Mouse (Mus musculus): ENCODE measurements at regions not wholly inside any gene's neighbourhood (a gene's known extent, or its start where the extent isn't known, plus 50 kb on each side); places are given as distances from the start of the nearest gene placed in this dataset.

GRCm38 (mm10) chr13:15283065-15283464, 180.0 kb upstream of the Gli3 start:
- H3K9ac ChIP-seq (ENCODE audit: low read length), result no peak overlapping the region
- H3K4me1 ChIP-seq (ENCODE audit: control insufficient read depth in 2 of 2, insufficient read depth in 2 of 2, low read length in 2 of 2), result no peaks in the 10 kb centered on the region
- 50% methylated on average over 2 of the region's 2 CpGs for WGBS
- no peaks in the 10 kb centered on the region for H3K36me3 ChIP-seq (ENCODE audit: control insufficient read depth, insufficient read depth, low read length)
- no peaks in the 10 kb centered on the region for H3K27me3 ChIP-seq (ENCODE audit: control insufficient read depth, insufficient read depth, low read length)
- no peak for ATAC-seq (ENCODE audit: insufficient number of reproducible peaks, insufficient read depth, low FRiP score, low read depth)
- H3K4me3 ChIP-seq (ENCODE audit: control insufficient read depth in 1 of 2, insufficient read depth in 1 of 2, low read depth in 1 of 2, low read length in 2 of 2), result no peak overlapping the region
- H3K27ac ChIP-seq (replicated peaks in 1 of 2; ENCODE audit: control insufficient read depth in 1 of 2, insufficient read depth in 1 of 2, low read depth in 2 of 2, low read length in 2 of 2), result no peak overlapping the region
- peaks cover 4% of the 10 kb centered on the region; the same call in 1 of the 2 replicates for H3K9me3 ChIP-seq (ENCODE audit: control insufficient read depth, low read length)
- H3K4me2 ChIP-seq (ENCODE audit: low read length), result no peak overlapping the region

- 57% methylated on average over 2 of the region's 2 CpGs for WGBS
- no peak overlapping the region for H3K4me3 ChIP-seq (ENCODE audit: control insufficient read depth in 1 of 2, insufficient read depth in 1 of 2, low read depth in 1 of 2, low read length in 2 of 2)
- no peaks in the 10 kb centered on the region for H3K4me1 ChIP-seq (ENCODE audit: control insufficient read depth in 2 of 2, insufficient read depth in 2 of 2, low read length in 2 of 2)
- no peak overlapping the region for H3K4me2 ChIP-seq (ENCODE audit: low read length)
- no peaks in the 10 kb centered on the region for H3K36me3 ChIP-seq (ENCODE audit: control insufficient read depth, insufficient read depth, low read length)
- no peaks in the 10 kb centered on the region for H3K9me3 ChIP-seq (ENCODE audit: control insufficient read depth, low read length)
- 0 out of 2 replicates have a peak, but pooled peaks have one; percentile 13 for ATAC-seq (ENCODE audit: insufficient number of reproducible peaks, insufficient read depth, low FRiP score, low read depth)
- no peak overlapping the region for H3K27ac ChIP-seq (replicated peaks in 1 of 2; ENCODE audit: control insufficient read depth in 1 of 2, insufficient read depth in 1 of 2, low read depth in 2 of 2, low read length in 2 of 2)
- H3K9ac ChIP-seq (ENCODE audit: low read length), result no peak overlapping the region
- H3K27me3 ChIP-seq (ENCODE audit: control insufficient read depth, insufficient read depth, low read length), result no peaks in the 10 kb centered on the region
Measured at GRCm38 (mm10) chr13:15298457-15298856, 164.6 kb upstream of the Gli3 start.

- Histone ChIP-seq H3K9me3 (ENCODE audit: control insufficient read depth, low read length) (no peaks in the 10 kb centered on the region), H3K27me3 (ENCODE audit: control insufficient read depth, insufficient read depth, low read length) (no peaks in the 10 kb centered on the region), H3K4me3 (ENCODE audit: control insufficient read depth in 1 of 2, insufficient read depth in 1 of 2, low read depth in 1 of 2, low read length in 2 of 2) (no peak overlapping the region), H3K27ac (replicated peaks in 1 of 2; ENCODE audit: control insufficient read depth in 1 of 2, insufficient read depth in 1 of 2, low read depth in 2 of 2, low read length in 2 of 2) (peak overlapping the region in 1 of 2 experiments; percentile 44; a peak in 1 of 4 replicates), H3K36me3 (ENCODE audit: control insufficient read depth, insufficient read depth, low read length) (no peaks in the 10 kb centered on the region), H3K4me2 (ENCODE audit: low read length) (no peak overlapping the region), H3K4me1 (ENCODE audit: control insufficient read depth in 2 of 2, insufficient read depth in 2 of 2, low read length in 2 of 2) (no peaks in the 10 kb centered on the region), H3K9ac (ENCODE audit: low read length) (no peak overlapping the region)
- WGBS, result 52% methylated on average over 4 of the region's 4 CpGs
- no peak for ATAC-seq (ENCODE audit: insufficient number of reproducible peaks, insufficient read depth, low FRiP score, low read depth)
Measured at GRCm38 (mm10) chr13:15325413-15325812, 137.6 kb upstream of the Gli3 start.

- Histone ChIP-seq H3K27me3 (ENCODE audit: control insufficient read depth, insufficient read depth, low read length) (no peaks in the 10 kb centered on the region), H3K4me3 (ENCODE audit: control insufficient read depth in 1 of 2, insufficient read depth in 1 of 2, low read depth in 1 of 2, low read length in 2 of 2) (no peak overlapping the region), H3K4me2 (ENCODE audit: low read length) (no peak overlapping the region), H3K9me3 (ENCODE audit: control insufficient read depth, low read length) (no peaks in the 10 kb centered on the region), H3K36me3 (ENCODE audit: control insufficient read depth, insufficient read depth, low read length) (no peaks in the 10 kb centered on the region), H3K27ac (replicated peaks in 1 of 2; ENCODE audit: control insufficient read depth in 1 of 2, insufficient read depth in 1 of 2, low read depth in 2 of 2, low read length in 2 of 2) (no peak overlapping the region), H3K9ac (ENCODE audit: low read length) (no peak overlapping the region), H3K4me1 (ENCODE audit: control insufficient read depth in 2 of 2, insufficient read depth in 2 of 2, low read length in 2 of 2) (no peaks in the 10 kb centered on the region)
- ATAC-seq (ENCODE audit: insufficient number of reproducible peaks, insufficient read depth, low FRiP score, low read depth), result no peak
- WGBS, result 64% methylated on average over 3 of the region's 3 CpGs
Measured at GRCm38 (mm10) chr13:15326146-15326545, 136.9 kb upstream of the Gli3 start.

GRCm38 (mm10) chr13:15329561-15329960, 133.5 kb upstream of the Gli3 start:
- Histone ChIP-seq H3K27me3 (ENCODE audit: control insufficient read depth, insufficient read depth, low read length) (no peaks in the 10 kb centered on the region), H3K4me1 (ENCODE audit: control insufficient read depth in 2 of 2, insufficient read depth in 2 of 2, low read length in 2 of 2) (no peaks in the 10 kb centered on the region), H3K9ac (ENCODE audit: low read length) (no peak overlapping the region), H3K27ac (replicated peaks in 1 of 2; ENCODE audit: control insufficient read depth in 1 of 2, insufficient read depth in 1 of 2, low read depth in 2 of 2, low read length in 2 of 2) (no peak overlapping the region), H3K4me2 (ENCODE audit: low read length) (no peak overlapping the region), H3K4me3 (ENCODE audit: control insufficient read depth in 1 of 2, insufficient read depth in 1 of 2, low read depth in 1 of 2, low read length in 2 of 2) (no peak overlapping the region), H3K9me3 (ENCODE audit: control insufficient read depth, low read length) (no peaks in the 10 kb centered on the region), H3K36me3 (ENCODE audit: control insufficient read depth, insufficient read depth, low read length) (no peaks in the 10 kb centered on the region)
- WGBS, result 86% methylated on average over 3 of the region's 3 CpGs
- ATAC-seq (ENCODE audit: insufficient number of reproducible peaks, insufficient read depth, low FRiP score, low read depth), result no peak

- Histone ChIP-seq H3K4me3 (ENCODE audit: control insufficient read depth in 1 of 2, insufficient read depth in 1 of 2, low read depth in 1 of 2, low read length in 2 of 2) (no peak overlapping the region), H3K27ac (replicated peaks in 1 of 2; ENCODE audit: control insufficient read depth in 1 of 2, insufficient read depth in 1 of 2, low read depth in 2 of 2, low read length in 2 of 2) (no peak overlapping the region), H3K4me2 (ENCODE audit: low read length) (no peak overlapping the region), H3K4me1 (ENCODE audit: control insufficient read depth in 2 of 2, insufficient read depth in 2 of 2, low read length in 2 of 2) (no peaks in the 10 kb centered on the region), H3K36me3 (ENCODE audit: control insufficient read depth, insufficient read depth, low read length) (no peaks in the 10 kb centered on the region), H3K9me3 (ENCODE audit: control insufficient read depth, low read length) (no peaks in the 10 kb centered on the region), H3K27me3 (ENCODE audit: control insufficient read depth, insufficient read depth, low read length) (no peaks in the 10 kb centered on the region), H3K9ac (ENCODE audit: low read length) (no peak overlapping the region)
- 43% methylated on average over 3 of the region's 3 CpGs for WGBS
- ATAC-seq (ENCODE audit: insufficient number of reproducible peaks, insufficient read depth, low FRiP score, low read depth), result no peak
Measured at GRCm38 (mm10) chr13:15343474-15343873, 119.6 kb upstream of the Gli3 start.

- H3K4me2 ChIP-seq (ENCODE audit: low read length), result no peak overlapping the region
- no peaks in the 10 kb centered on the region for H3K9me3 ChIP-seq (ENCODE audit: control insufficient read depth, low read length)
- no peaks in the 10 kb centered on the region for H3K4me1 ChIP-seq (ENCODE audit: control insufficient read depth in 2 of 2, insufficient read depth in 2 of 2, low read length in 2 of 2)
- H3K27me3 ChIP-seq (ENCODE audit: control insufficient read depth, insufficient read depth, low read length), result no peaks in the 10 kb centered on the region
- H3K4me3 ChIP-seq (ENCODE audit: control insufficient read depth in 1 of 2, insufficient read depth in 1 of 2, low read depth in 1 of 2, low read length in 2 of 2), result no peak overlapping the region
- no peak overlapping the region for H3K27ac ChIP-seq (replicated peaks in 1 of 2; ENCODE audit: control insufficient read depth in 1 of 2, insufficient read depth in 1 of 2, low read depth in 2 of 2, low read length in 2 of 2)
- H3K9ac ChIP-seq (ENCODE audit: low read length), result no peak overlapping the region
- 20% methylated on average over 2 of the region's 2 CpGs for WGBS
- ATAC-seq (ENCODE audit: insufficient number of reproducible peaks, insufficient read depth, low FRiP score, low read depth), result no peak
- no peaks in the 10 kb centered on the region for H3K36me3 ChIP-seq (ENCODE audit: control insufficient read depth, insufficient read depth, low read length)
Measured at GRCm38 (mm10) chr13:15346866-15347265, 116.2 kb upstream of the Gli3 start.

GRCm38 (mm10) chr13:15366437-15366836, 96.6 kb upstream of the Gli3 start:
- no peaks in the 10 kb centered on the region for H3K9me3 ChIP-seq (ENCODE audit: control insufficient read depth, low read length)
- H3K4me1 ChIP-seq (ENCODE audit: control insufficient read depth in 2 of 2, insufficient read depth in 2 of 2, low read length in 2 of 2), result no peaks in the 10 kb centered on the region
- no peak for ATAC-seq (ENCODE audit: insufficient number of reproducible peaks, insufficient read depth, low FRiP score, low read depth)
- H3K27ac ChIP-seq (replicated peaks in 1 of 2; ENCODE audit: control insufficient read depth in 1 of 2, insufficient read depth in 1 of 2, low read depth in 2 of 2, low read length in 2 of 2), result no peak overlapping the region
- H3K4me3 ChIP-seq (ENCODE audit: control insufficient read depth in 1 of 2, insufficient read depth in 1 of 2, low read depth in 1 of 2, low read length in 2 of 2), result no peak overlapping the region
- WGBS, result 80% methylated on average over 2 of the region's 2 CpGs
- no peak overlapping the region for H3K9ac ChIP-seq (ENCODE audit: low read length)
- H3K27me3 ChIP-seq (ENCODE audit: control insufficient read depth, insufficient read depth, low read length), result no peaks in the 10 kb centered on the region
- no peak overlapping the region for H3K4me2 ChIP-seq (ENCODE audit: low read length)
- no peaks in the 10 kb centered on the region for H3K36me3 ChIP-seq (ENCODE audit: control insufficient read depth, insufficient read depth, low read length)

Measured in heart, embryonic 14.5 days (tissue).